Mouse (Mus musculus) intestine, embryonic 14.5 days (tissue): Measurements from ENCODE around the gene Nt5dc2. TPM values are rescaled to one million over a fixed set of nuclear protein-coding genes. Genes with fewer than 3 reads are reported as not detected.

ENCODE experiments used
- ATAC-seq: fragments of 200-750 bp; cut with Nextera tagmentation; replicated peaks from 2 replicates; pipeline ENCODE4 v1.8.0; 2017; ENCODE audit warnings: low read depth, moderate number of reproducible peaks, moderate TSS enrichment, moderate library complexity; ENCODE audit not compliant: low FRiP score, low TSS enrichment
- DNase-seq: peaks from one replicate; pipeline ENCODE4 v3.0.0-alpha.2; 2018; ENCODE audit warnings: low spot score
- H3K27ac ChIP-seq: fragments of 300-500 bp; sonication (generic); 2 replicates; pipeline ENCODE4 v1.5.1; 2014; ENCODE audit warnings: low read depth, mild to moderate bottlenecking, control low read depth
- H3K27me3 ChIP-seq: fragments of 300-500 bp; sonication (generic); replicated peaks from 2 replicates; pipeline ENCODE4 v1.6.1; 2014; ENCODE audit warnings: low read length, control low read depth; ENCODE audit not compliant: control insufficient read depth, insufficient read depth
- H3K36me3 ChIP-seq: fragments of 300-500 bp; sonication (generic); 2 replicates; pipeline ENCODE4 v1.6.1; 2014; ENCODE audit warnings: low read length, control low read depth; ENCODE audit not compliant: control insufficient read depth, insufficient read depth
- H3K4me1 ChIP-seq: fragments of 300-500 bp; sonication (generic); replicated peaks from 2 replicates; pipeline ENCODE4 v1.6.1; 2014; ENCODE audit warnings: low read length, control low read depth, mixed read lengths; ENCODE audit not compliant: control insufficient read depth, insufficient read depth
- H3K4me2 ChIP-seq: fragments of 300-500 bp; sonication (generic); 2 replicates; pipeline ENCODE4 v1.6.1; 2014; ENCODE audit warnings: low read length
- H3K4me3 ChIP-seq: fragments of 300-500 bp; sonication (generic); 2 replicates; pipeline ENCODE4 v1.5.1; 2014; ENCODE audit warnings: low read depth, low read length, control low read depth, mixed read lengths
- H3K9ac ChIP-seq: fragments of 300-500 bp; sonication (generic); 2 replicates; pipeline ENCODE4 v1.6.1; 2014; ENCODE audit warnings: mild to moderate bottlenecking, low read length
- H3K9me3 ChIP-seq: fragments of 300-500 bp; sonication (generic); 2 replicates; pipeline ENCODE4 v1.6.1; 2016; ENCODE audit warnings: low read length, control low read depth; ENCODE audit not compliant: control insufficient read depth
- whole genome bisulfite sequencing: fragments of 180-500 bp; shearing (Covaris S2); extraction: QIAGEN DNeasy Blood & Tissue Kit; methylation state at CpG from one replicate; pipeline ENCODE4 v1.1.7; 2014; 5-methylcytosine and 5-hydroxymethylcytosine counted together
- polyA plus RNA-seq: library from polyadenylated mRNA; unstranded; fragments of >200 nt; fragmentation: Nextera tagmentation; extraction: Ambion mirVana; gene quantifications from 2 replicates; pipeline ENCODE4 v1.2.1, GENCODE M21; 2014

Gene Nt5dc2
- polyA plus RNA-seq, 1 experiment from 2014 or later: 365 TPM

- Histone ChIP-seq H3K9ac (no peak overlapping the region), H3K4me2 (no peak overlapping the region), H3K9me3 (no peaks in the 10 kb centered on the region), H3K27me3 (no peaks in the 10 kb centered on the region), H3K27ac (no peak overlapping the region), H3K36me3 (no peaks in the 10 kb centered on the region), H3K4me1 (no peaks in the 10 kb centered on the region), H3K4me3 (no peak overlapping the region)
- ATAC-seq (no peak), DNase-seq (no peak)
- WGBS: 86% methylated on average over 7 of the region's 7 CpGs
These were observed 30.3 kb downstream of the Nt5dc2 start for GRCm38 (mm10) chr14:31161191-31161590.

- Histone ChIP-seq H3K4me2 (no peak overlapping the region), H3K9ac (no peak overlapping the region), H3K4me1 (peaks cover 4% of the 10 kb centered on the region; the same call in 1 of the 2 replicates), H3K4me3 (no peak overlapping the region), H3K36me3 (no peaks in the 10 kb centered on the region), H3K9me3 (no peaks in the 10 kb centered on the region), H3K27me3 (no peaks in the 10 kb centered on the region), H3K27ac (no peak overlapping the region)
- WGBS: 76% methylated on average over 10 of the region's 10 CpGs
- no peak for ATAC-seq
- DNase-seq: no peak
These were observed 30.8 kb downstream of the Nt5dc2 start for GRCm38 (mm10) chr14:31161638-31162037.

DNA sequence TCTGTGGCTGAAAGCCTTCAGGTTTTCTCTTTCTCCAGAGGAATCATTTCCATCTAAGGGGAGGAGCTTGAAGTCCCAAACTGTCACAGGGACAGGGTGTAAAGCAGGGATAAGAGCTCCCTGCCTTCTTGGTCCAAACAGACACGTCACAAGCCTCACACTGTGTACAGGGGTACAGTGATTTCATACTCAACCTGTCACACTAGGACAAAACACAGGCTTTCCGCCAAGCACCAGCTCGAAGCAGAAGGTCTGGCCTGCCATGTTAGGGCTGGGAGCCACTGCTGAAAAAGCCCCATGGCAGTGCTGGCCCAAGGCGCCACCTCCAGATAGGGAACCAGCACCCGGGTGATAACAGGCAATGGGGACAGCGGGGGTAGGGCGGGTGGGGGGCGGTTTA is 33.2 kb downstream of the Nt5dc2 start:
- DNase-seq (no peak), ATAC-seq (no peak)
- no peak overlapping the region for H3K9ac ChIP-seq
- H3K4me3 ChIP-seq: no peak overlapping the region
- H3K9me3 ChIP-seq: no peaks in the 10 kb centered on the region
- H3K36me3 ChIP-seq: no peaks in the 10 kb centered on the region
- no peaks in the 10 kb centered on the region for H3K27me3 ChIP-seq
- WGBS: 67% methylated on average over 8 of the region's 8 CpGs
- H3K4me2 ChIP-seq: no peak overlapping the region
- H3K4me1 ChIP-seq: peaks cover 7% of the 10 kb centered on the region; the same call in 1 of the 2 replicates
- H3K27ac ChIP-seq: no peak overlapping the region

DNA sequence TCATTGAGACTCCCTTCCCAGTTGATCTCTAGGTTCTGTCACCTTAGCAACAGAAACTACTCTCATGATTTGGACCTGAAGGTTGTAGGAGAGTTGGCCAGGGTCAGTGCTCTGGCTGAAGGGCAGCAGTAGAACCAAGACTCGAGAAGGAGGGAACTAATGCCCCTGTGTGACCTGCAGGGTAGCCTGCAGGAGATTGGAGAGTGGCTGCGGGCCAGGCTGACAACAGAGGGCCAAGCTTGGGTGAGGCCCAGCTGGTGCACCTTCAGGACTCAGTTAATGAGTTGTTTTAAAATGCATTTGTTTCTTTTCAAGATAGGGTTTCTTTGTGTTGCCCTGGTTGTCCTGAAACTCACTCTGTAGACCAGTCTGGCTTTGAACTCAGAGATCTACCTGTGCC is 34.2 kb downstream of the Nt5dc2 start:
- no peak overlapping the region for H3K4me3 ChIP-seq
- no peak overlapping the region for H3K9ac ChIP-seq
- WGBS: 77% methylated on average over 2 of the region's 2 CpGs
- no peaks in the 10 kb centered on the region for H3K9me3 ChIP-seq
- H3K4me1 ChIP-seq: peaks cover 7% of the 10 kb centered on the region; the same call in 1 of the 2 replicates
- H3K27ac ChIP-seq: no peak overlapping the region
- H3K36me3 ChIP-seq: peaks cover 1% of the 10 kb centered on the region; the same call in 1 of the 2 replicates
- DNase-seq (no peak), ATAC-seq (no peak)
- no peaks in the 10 kb centered on the region for H3K27me3 ChIP-seq
- H3K4me2 ChIP-seq: no peak overlapping the region

DNA sequence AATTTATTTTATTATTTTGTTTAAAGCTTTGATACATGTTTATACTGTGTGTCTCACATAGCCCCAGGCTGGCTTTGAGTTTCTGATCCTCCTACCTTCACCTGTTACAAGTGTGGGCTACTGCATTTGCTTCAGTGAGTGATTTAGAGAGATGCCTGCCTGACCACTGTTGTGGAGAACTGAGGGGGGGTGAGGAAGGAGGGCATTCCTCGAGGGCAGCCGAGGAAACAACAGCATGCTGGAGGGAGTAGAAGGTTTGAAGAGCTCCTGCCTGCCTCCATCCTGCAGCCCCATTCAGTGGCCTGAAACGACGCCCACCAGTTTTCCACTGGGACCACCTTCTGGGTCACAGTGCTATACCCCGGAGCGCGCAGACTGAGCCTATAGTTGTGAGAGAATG is 34.6 kb downstream of the Nt5dc2 start:
- peaks cover 7% of the 10 kb centered on the region; the same call in 1 of the 2 replicates for H3K4me1 ChIP-seq
- WGBS: 54% methylated on average over 7 of the region's 7 CpGs
- H3K4me3 ChIP-seq: no peak overlapping the region
- no peak overlapping the region for H3K4me2 ChIP-seq
- H3K9ac ChIP-seq: no peak overlapping the region
- peaks cover 6% of the 10 kb centered on the region for H3K36me3 ChIP-seq
- ATAC-seq: no peak
- H3K9me3 ChIP-seq: no peaks in the 10 kb centered on the region
- no peaks in the 10 kb centered on the region for H3K27me3 ChIP-seq
- DNase-seq: no peak
- H3K27ac ChIP-seq: no peak overlapping the region

- DNase-seq: no peak
These were observed 35.3 kb downstream of the Nt5dc2 start for GRCm38 (mm10) chr14:31165991-31166630.

GRCm38 (mm10) chr14:31166827-31167226 is 36.0 kb downstream of the Nt5dc2 start:
- Histone ChIP-seq H3K9ac (no peak overlapping the region), H3K4me1 (peaks cover 7% of the 10 kb centered on the region; the same call in 1 of the 2 replicates), H3K4me3 (no peak overlapping the region), H3K36me3 (peaks cover 19% of the 10 kb centered on the region), H3K27me3 (no peaks in the 10 kb centered on the region), H3K9me3 (no peaks in the 10 kb centered on the region), H3K4me2 (peak overlapping the region; percentile 23), H3K27ac (no peak overlapping the region; the same call in 1 of the 2 replicates)
- WGBS: 61% methylated on average over 9 of the region's 9 CpGs
- ATAC-seq (no peak), DNase-seq (no peak)

More at GRCm38 (mm10) chr14:31165991-31166630, 35.3 kb downstream of the Nt5dc2 start:
- Histone ChIP-seq H3K27ac (no peak overlapping the region; the same call in 1 of the 2 replicates), H3K36me3 (peaks cover 12% of the 10 kb centered on the region), H3K4me2 (peak overlapping the region; percentile 23), H3K9me3 (no peaks in the 10 kb centered on the region), H3K4me1 (peaks cover 7% of the 10 kb centered on the region; the same call in 1 of the 2 replicates), H3K4me3 (no peak overlapping the region), H3K9ac (no peak overlapping the region), H3K27me3 (no peaks in the 10 kb centered on the region)
- WGBS: 45% methylated on average over 10 of the region's 10 CpGs
- no peak for ATAC-seq

DNA sequence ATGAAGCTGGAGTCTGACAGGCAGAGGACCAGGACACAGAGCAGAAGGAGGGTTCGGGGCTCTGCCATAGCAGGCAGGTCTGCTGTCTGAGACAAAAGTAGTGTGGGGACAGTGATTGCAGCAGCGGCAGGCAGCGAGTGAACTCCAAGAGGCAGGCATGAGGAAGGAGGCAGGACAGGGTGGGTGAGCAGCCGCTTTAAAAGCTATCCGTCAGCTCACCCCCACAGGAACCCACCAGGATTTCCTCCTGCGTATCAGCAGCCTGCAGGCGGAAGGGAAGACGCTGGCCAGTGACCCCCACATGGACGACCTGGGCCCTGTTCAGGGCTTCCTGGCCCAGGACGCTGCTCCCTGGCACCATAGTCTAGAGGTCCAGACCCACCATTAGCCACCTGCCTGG is 37.6 kb downstream of the Nt5dc2 start, which contains the start of gene Stab1:
Stab1 (minus strand) TSS at position 217 of the 400 bp plus-strand sequence.
- WGBS: 38% methylated on average over 10 of the region's 10 CpGs
- H3K36me3 ChIP-seq: peaks cover 35% of the 10 kb centered on the region
- no peak for ATAC-seq
- H3K4me2 ChIP-seq: peak within 1 kb of the TSS; percentile 18; the same call in 1 of the 2 replicates
- H3K9ac ChIP-seq: no peak within 1 kb of the TSS
- H3K9me3 ChIP-seq: no peaks in the 10 kb centered on the region
- peaks cover 7% of the 10 kb centered on the region; the same call in 1 of the 2 replicates for H3K4me1 ChIP-seq
- 0 out of 2 replicates have a peak within 1 kb of the TSS, but pooled peaks have one; percentile 4 for H3K27ac ChIP-seq
- H3K27me3 ChIP-seq: no peaks in the 10 kb centered on the region
- DNase-seq: no peak
- peak within 1 kb of the TSS; percentile 17 for H3K4me3 ChIP-seq

- no peak for DNase-seq
- Histone ChIP-seq H3K27me3 (no peaks in the 10 kb centered on the region), H3K36me3 (peaks cover 46% of the 10 kb centered on the region), H3K4me3 (no peak overlapping the region), H3K9me3 (no peaks in the 10 kb centered on the region), H3K9ac (no peak overlapping the region), H3K4me2 (no peak overlapping the region), H3K27ac (no peak overlapping the region), H3K4me1 (peaks cover 7% of the 10 kb centered on the region; the same call in 1 of the 2 replicates)
- ATAC-seq: no peak
- 76% methylated on average over 6 of the region's 6 CpGs for WGBS
These were observed 38.7 kb downstream of the Nt5dc2 start for GRCm38 (mm10) chr14:31169508-31169907.
